Mouse (Mus musculus): ENCODE results near the gene Pkp4. TPM values are rescaled to one million over a fixed set of nuclear protein-coding genes. Genes with fewer than 3 reads are reported as not detected.

Gene Pkp4
- total and polyA plus RNA-seq, 2 experiments = 38.4 to 42.7 TPM

GRCm38 (mm10) chr2:59190186-59190585 lies 29.5 kb downstream of the Pkp4 start:
- no peak for DNase-seq (ENCODE audit: extremely low read depth, low read depth, low spot score)
- H3K36me3 ChIP-seq (ENCODE audit: control insufficient read depth, insufficient read depth, low read length) = no peaks in the 10 kb centered on the region
- no peaks in the 10 kb centered on the region for H3K27me3 ChIP-seq (ENCODE audit: control insufficient read depth, insufficient read depth, low read length)
- H3K4me3 ChIP-seq (ENCODE audit: insufficient read depth, low read depth, low read length) = no peak overlapping the region
- H3K27ac ChIP-seq (replicated peaks; ENCODE audit: insufficient read depth, low read depth, low read length) = no peak overlapping the region
- TF ChIP-seq CTCF (IDR thresholded peaks at IDR 0.05; ENCODE audit: low read depth, low read length) = no peak
- no peak overlapping the region for H3K9ac ChIP-seq (ENCODE audit: low read depth, low read length)
- peaks cover 60% of the 10 kb centered on the region; the same call in 1 of the 2 replicates for H3K79me2 ChIP-seq (ENCODE audit: control insufficient read depth, insufficient read depth, low read length)
- H3K4me1 ChIP-seq (ENCODE audit: control insufficient read depth, insufficient read depth, low read length) = 0 out of 2 replicates have a peak, but pooled peaks cover 5% of the 10 kb centered on the region
- WGBS = 90% methylated on average over 10 of the region's 10 CpGs

DNA sequence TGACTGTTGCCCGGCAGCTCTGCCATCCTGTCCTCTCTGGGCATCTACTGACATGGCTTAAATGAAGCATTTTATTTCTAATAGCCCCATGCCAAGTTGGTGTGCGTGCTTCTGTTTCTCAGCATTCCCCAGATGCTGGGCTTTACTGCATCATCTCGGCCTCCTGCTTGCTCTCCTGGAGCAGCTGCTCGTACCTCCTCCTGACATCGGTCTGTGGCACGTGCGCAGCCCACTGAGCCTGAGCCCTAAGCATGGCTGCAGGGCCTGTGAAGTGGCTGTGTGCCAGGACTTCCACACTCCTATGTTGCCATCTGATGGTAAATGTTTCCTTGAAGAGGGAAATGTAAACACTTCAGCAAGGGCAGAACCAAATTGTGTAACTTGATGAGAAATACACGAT lies 30.8 kb downstream of the Pkp4 start:
- no peak for DNase-seq (ENCODE audit: extremely low read depth, low read depth, low spot score)
- WGBS = 84% methylated on average over 8 of the region's 8 CpGs

GRCm38 (mm10) chr2:59193117-59193516 lies 32.5 kb downstream of the Pkp4 start:
- H3K79me2 ChIP-seq (ENCODE audit: control insufficient read depth, insufficient read depth, low read length) = peaks cover 65% of the 10 kb centered on the region; the same call in 1 of the 2 replicates
- 69% methylated on average over 5 of the region's 5 CpGs for WGBS

More for the DNA sequence above, 30.8 kb downstream of the Pkp4 start:
- H3K79me2 ChIP-seq (ENCODE audit: control insufficient read depth, insufficient read depth, low read length) = peaks cover 65% of the 10 kb centered on the region; the same call in 1 of the 2 replicates
- H3K27ac ChIP-seq (replicated peaks; ENCODE audit: insufficient read depth, low read depth, low read length) = no peak overlapping the region
- no peak overlapping the region for H3K9ac ChIP-seq (ENCODE audit: low read depth, low read length)
- H3K36me3 ChIP-seq (ENCODE audit: control insufficient read depth, insufficient read depth, low read length) = no peaks in the 10 kb centered on the region
- H3K4me1 ChIP-seq (ENCODE audit: control insufficient read depth, insufficient read depth, low read length) = 0 out of 2 replicates have a peak, but pooled peaks cover 5% of the 10 kb centered on the region
- H3K27me3 ChIP-seq (ENCODE audit: control insufficient read depth, insufficient read depth, low read length) = no peaks in the 10 kb centered on the region
- H3K4me3 ChIP-seq (ENCODE audit: insufficient read depth, low read depth, low read length) = no peak overlapping the region
- no peak for TF ChIP-seq POLR2A (IDR thresholded peaks at IDR 0.05; ENCODE audit: extremely low read depth, insufficient read depth, low read length)
- TF ChIP-seq CTCF (IDR thresholded peaks at IDR 0.05; ENCODE audit: low read depth, low read length) = no peak

GRCm38 (mm10) chr2:59197156-59197555 lies 36.5 kb downstream of the Pkp4 start:
- no peak for DNase-seq (ENCODE audit: extremely low read depth, low read depth, low spot score)
- no peak overlapping the region for H3K4me3 ChIP-seq (ENCODE audit: insufficient read depth, low read depth, low read length)
- H3K9ac ChIP-seq (ENCODE audit: low read depth, low read length) = no peak overlapping the region
- peaks cover 60% of the 10 kb centered on the region; the same call in 1 of the 2 replicates for H3K79me2 ChIP-seq (ENCODE audit: control insufficient read depth, insufficient read depth, low read length)
- H3K27ac ChIP-seq (replicated peaks; ENCODE audit: insufficient read depth, low read depth, low read length) = no peak overlapping the region
- no peaks in the 10 kb centered on the region for H3K36me3 ChIP-seq (ENCODE audit: control insufficient read depth, insufficient read depth, low read length)
- H3K27me3 ChIP-seq (ENCODE audit: control insufficient read depth, insufficient read depth, low read length) = no peaks in the 10 kb centered on the region
- TF ChIP-seq CTCF (IDR thresholded peaks at IDR 0.05; ENCODE audit: low read depth, low read length) = no peak
- no peak for TF ChIP-seq POLR2A (IDR thresholded peaks at IDR 0.05; ENCODE audit: extremely low read depth, insufficient read depth, low read length)
- H3K4me1 ChIP-seq (ENCODE audit: control insufficient read depth, insufficient read depth, low read length) = 0 out of 2 replicates have a peak, but pooled peaks cover 2% of the 10 kb centered on the region
- 76% methylated on average over 4 of the region's 4 CpGs for WGBS

More at GRCm38 (mm10) chr2:59193117-59193516, 32.5 kb downstream of the Pkp4 start:
- DNase-seq (ENCODE audit: extremely low read depth, low read depth, low spot score) = peak; percentile 37
- Histone ChIP-seq H3K36me3 (ENCODE audit: control insufficient read depth, insufficient read depth, low read length) (no peaks in the 10 kb centered on the region), H3K9ac (ENCODE audit: low read depth, low read length) (no peak overlapping the region), H3K4me1 (ENCODE audit: control insufficient read depth, insufficient read depth, low read length) (0 out of 2 replicates have a peak, but pooled peaks cover 5% of the 10 kb centered on the region), H3K27ac (replicated peaks; ENCODE audit: insufficient read depth, low read depth, low read length) (no peak overlapping the region), H3K27me3 (ENCODE audit: control insufficient read depth, insufficient read depth, low read length) (no peaks in the 10 kb centered on the region), H3K4me3 (ENCODE audit: insufficient read depth, low read depth, low read length) (no peak overlapping the region)
- no peak for TF ChIP-seq CTCF (IDR thresholded peaks at IDR 0.05; ENCODE audit: low read depth, low read length)

GRCm38 (mm10) chr2:59199476-59199976 lies 38.9 kb downstream of the Pkp4 start:
- Histone ChIP-seq H3K79me2 (ENCODE audit: control insufficient read depth, insufficient read depth, low read length) (peaks cover 45% of the 10 kb centered on the region; the same call in 1 of the 2 replicates), H3K9ac (ENCODE audit: low read depth, low read length) (no peak overlapping the region), H3K36me3 (ENCODE audit: control insufficient read depth, insufficient read depth, low read length) (no peaks in the 10 kb centered on the region), H3K27ac (replicated peaks; ENCODE audit: insufficient read depth, low read depth, low read length) (no peak overlapping the region), H3K4me3 (ENCODE audit: insufficient read depth, low read depth, low read length) (no peak overlapping the region), H3K27me3 (ENCODE audit: control insufficient read depth, insufficient read depth, low read length) (no peaks in the 10 kb centered on the region), H3K4me1 (ENCODE audit: control insufficient read depth, insufficient read depth, low read length) (no peaks in the 10 kb centered on the region; the same call in 1 of the 2 replicates)
- no peak for DNase-seq (ENCODE audit: extremely low read depth, low read depth, low spot score)
- WGBS = 92% methylated on average over 5 of the region's 5 CpGs
- TF ChIP-seq POLR2A (IDR thresholded peaks at IDR 0.05; ENCODE audit: extremely low read depth, insufficient read depth, low read length) (no peak), CTCF (IDR thresholded peaks at IDR 0.05; ENCODE audit: low read depth, low read length) (no peak)

DNA sequence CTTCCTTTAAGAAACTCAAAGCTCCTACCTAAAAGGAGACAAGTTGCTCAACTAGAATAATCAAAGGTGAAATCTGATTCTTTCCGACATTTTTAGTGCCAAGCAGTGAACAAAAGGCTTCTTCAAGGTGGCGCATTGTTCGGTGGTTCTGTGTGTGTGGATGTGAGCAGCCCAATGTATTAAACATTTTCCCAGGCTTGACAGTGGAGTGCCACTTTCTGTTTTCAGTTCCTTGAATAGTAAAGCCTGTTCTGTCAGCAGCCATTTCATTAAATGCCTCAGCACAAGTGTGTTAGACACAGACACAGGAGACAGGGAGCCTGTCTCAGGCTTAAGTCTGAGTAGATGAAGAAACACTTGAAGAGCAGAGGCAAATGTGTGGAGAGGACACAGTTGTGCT lies 39.9 kb downstream of the Pkp4 start:
- Histone ChIP-seq H3K4me3 (ENCODE audit: insufficient read depth, low read depth, low read length) (no peak overlapping the region), H3K79me2 (ENCODE audit: control insufficient read depth, insufficient read depth, low read length) (peaks cover 42% of the 10 kb centered on the region; the same call in 1 of the 2 replicates), H3K4me1 (ENCODE audit: control insufficient read depth, insufficient read depth, low read length) (no peaks in the 10 kb centered on the region; the same call in 1 of the 2 replicates), H3K9ac (ENCODE audit: low read depth, low read length) (no peak overlapping the region), H3K36me3 (ENCODE audit: control insufficient read depth, insufficient read depth, low read length) (no peaks in the 10 kb centered on the region), H3K27ac (replicated peaks; ENCODE audit: insufficient read depth, low read depth, low read length) (no peak overlapping the region), H3K27me3 (ENCODE audit: control insufficient read depth, insufficient read depth, low read length) (no peaks in the 10 kb centered on the region)
- WGBS = 94% methylated on average over 3 of the region's 3 CpGs
- no peak for TF ChIP-seq POLR2A (IDR thresholded peaks at IDR 0.05; ENCODE audit: extremely low read depth, insufficient read depth, low read length)
- no peak for TF ChIP-seq CTCF (IDR thresholded peaks at IDR 0.05; ENCODE audit: low read depth, low read length)
- DNase-seq (ENCODE audit: extremely low read depth, low read depth, low spot score) = no peak

Measured in liver, adult 2 months (tissue).